Mouse (Mus musculus): ENCODE results near the gene Itga2b. TPM values are rescaled to one million over a fixed set of nuclear protein-coding genes. Genes with fewer than 3 reads are reported as not detected.

The Itga2b gene
- polyA plus RNA-seq, 1 experiment from 2014 or later, result 80.3 TPM

DNA sequence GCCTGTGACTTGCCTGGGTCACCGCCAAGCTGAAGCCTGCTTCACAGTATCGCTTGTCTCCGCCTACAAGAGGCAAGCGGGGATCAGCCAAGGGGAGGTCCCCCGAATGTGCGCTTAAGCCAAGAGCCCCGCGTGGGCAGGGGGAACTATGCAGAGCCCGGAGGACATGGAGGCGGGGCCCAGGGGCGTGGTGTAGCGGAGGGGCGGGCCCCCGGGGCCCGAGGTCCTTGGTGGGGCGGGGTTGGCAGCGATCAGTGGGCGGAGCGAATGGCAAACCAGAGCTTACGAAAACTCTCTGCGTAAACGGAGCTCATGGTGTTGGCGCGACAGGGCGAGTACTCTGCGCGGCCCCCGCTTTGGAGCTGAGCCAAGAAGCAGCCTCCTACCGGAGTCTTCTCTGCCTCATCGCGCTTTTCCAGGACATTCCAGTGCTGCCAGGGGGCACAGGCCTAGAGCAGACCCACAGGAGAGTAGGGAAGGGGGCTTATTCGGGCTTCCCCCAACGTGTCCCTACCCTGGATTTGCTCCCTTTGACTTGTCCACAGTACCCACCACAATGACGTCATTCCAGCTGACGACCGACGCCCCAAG is 2.8 kb downstream of the Itga2b start:
- DNase-seq (ENCODE audit: low spot score) (peak; percentile 93), ATAC-seq (replicated peaks; ENCODE audit: low FRiP score) (peak; percentile 84)
- peak overlapping the region; percentile 93 for H3K4me2 ChIP-seq
- peak overlapping the region; percentile 67 for H3K9ac ChIP-seq (ENCODE audit: low read depth, low read length)
- WGBS, result under 1% methylated on average over 37 of the region's 37 CpGs
- peaks cover 46% of the 10 kb centered on the region for H3K4me1 ChIP-seq (replicated peaks; ENCODE audit: control insufficient read depth, insufficient read depth, low read length)
- no peaks in the 10 kb centered on the region for H3K27me3 ChIP-seq (replicated peaks; ENCODE audit: control insufficient read depth, insufficient read depth, low read length)
- no peaks in the 10 kb centered on the region for H3K9me3 ChIP-seq (ENCODE audit: control insufficient read depth, low read length)
- H3K36me3 ChIP-seq (ENCODE audit: control insufficient read depth, insufficient read depth, low read length), result no peaks in the 10 kb centered on the region
- H3K27ac ChIP-seq (ENCODE audit: low read depth, low read length), result peak overlapping the region; percentile 88; the same call in 1 of the 2 replicates
- H3K4me3 ChIP-seq (ENCODE audit: low read depth, low read length), result peak overlapping the region; percentile 50

GRCm38 (mm10) chr11:102465713-102466436 is 4.0 kb downstream of the Itga2b start:
- H3K4me2 ChIP-seq, result peak overlapping the region; percentile 21; the same call in 1 of the 2 replicates

GRCm38 (mm10) chr11:102464901-102465300 is 5.0 kb downstream of the Itga2b start:
- DNase-seq (ENCODE audit: low spot score) (no peak), ATAC-seq (replicated peaks; ENCODE audit: low FRiP score) (no peak)
- H3K27me3 ChIP-seq (replicated peaks; ENCODE audit: control insufficient read depth, insufficient read depth, low read length), result no peaks in the 10 kb centered on the region
- peaks cover 52% of the 10 kb centered on the region for H3K4me1 ChIP-seq (replicated peaks; ENCODE audit: control insufficient read depth, insufficient read depth, low read length)
- no peak overlapping the region for H3K9ac ChIP-seq (ENCODE audit: low read depth, low read length)
- 93% methylated on average over 6 of the region's 6 CpGs for WGBS
- H3K4me3 ChIP-seq (ENCODE audit: low read depth, low read length), result no peak overlapping the region
- no peaks in the 10 kb centered on the region for H3K9me3 ChIP-seq (ENCODE audit: control insufficient read depth, low read length)
- no peak overlapping the region for H3K4me2 ChIP-seq
- H3K36me3 ChIP-seq (ENCODE audit: control insufficient read depth, insufficient read depth, low read length), result no peaks in the 10 kb centered on the region
- no peak overlapping the region for H3K27ac ChIP-seq (ENCODE audit: low read depth, low read length)

More at GRCm38 (mm10) chr11:102465713-102466436, 4.0 kb downstream of the Itga2b start:
- Histone ChIP-seq H3K9ac (ENCODE audit: low read depth, low read length) (no peak overlapping the region), H3K4me1 (replicated peaks; ENCODE audit: control insufficient read depth, insufficient read depth, low read length) (peaks cover 49% of the 10 kb centered on the region), H3K4me3 (ENCODE audit: low read depth, low read length) (0 out of 2 replicates have a peak overlapping the region, but pooled peaks have one; percentile 6), H3K9me3 (ENCODE audit: control insufficient read depth, low read length) (no peaks in the 10 kb centered on the region), H3K27ac (ENCODE audit: low read depth, low read length) (no peak overlapping the region), H3K27me3 (replicated peaks; ENCODE audit: control insufficient read depth, insufficient read depth, low read length) (no peaks in the 10 kb centered on the region), H3K36me3 (ENCODE audit: control insufficient read depth, insufficient read depth, low read length) (no peaks in the 10 kb centered on the region)
- no peak for ATAC-seq (replicated peaks; ENCODE audit: low FRiP score)
- 57% methylated on average over 26 of the region's 26 CpGs for WGBS
- DNase-seq (ENCODE audit: low spot score), result no peak

DNA sequence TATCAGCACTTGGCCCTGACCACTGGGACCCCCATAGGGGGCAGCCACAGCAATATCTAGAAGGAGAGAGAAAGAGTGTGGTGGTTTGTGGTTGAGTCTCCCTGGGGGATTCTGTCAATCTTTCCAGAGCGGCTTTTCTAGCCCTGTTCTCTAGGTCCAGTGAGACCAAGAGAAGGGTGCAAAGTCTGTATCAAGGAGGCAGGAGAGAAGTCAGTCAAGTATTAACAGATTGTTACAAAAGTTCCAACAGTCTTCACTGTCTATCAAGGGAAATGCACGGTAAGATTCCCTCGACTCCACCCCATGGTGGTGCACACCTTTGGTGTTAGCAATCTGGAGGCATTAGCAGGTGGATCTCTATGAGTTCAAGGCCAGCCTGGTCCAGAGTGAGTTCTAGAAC is 8.2 kb downstream of the Itga2b start:
- Histone ChIP-seq H3K4me3 (ENCODE audit: low read depth, low read length) (no peak overlapping the region), H3K36me3 (ENCODE audit: control insufficient read depth, insufficient read depth, low read length) (no peaks in the 10 kb centered on the region), H3K9ac (ENCODE audit: low read depth, low read length) (no peak overlapping the region), H3K27ac (ENCODE audit: low read depth, low read length) (no peak overlapping the region), H3K4me1 (replicated peaks; ENCODE audit: control insufficient read depth, insufficient read depth, low read length) (peaks cover 28% of the 10 kb centered on the region; the same call in 1 of the 2 replicates), H3K27me3 (replicated peaks; ENCODE audit: control insufficient read depth, insufficient read depth, low read length) (peaks cover 3% of the 10 kb centered on the region; the same call in 1 of the 2 replicates), H3K4me2 (no peak overlapping the region), H3K9me3 (ENCODE audit: control insufficient read depth, low read length) (no peaks in the 10 kb centered on the region)
- WGBS, result 57% methylated on average over 3 of the region's 3 CpGs
- no peak for DNase-seq (ENCODE audit: low spot score)
- ATAC-seq (replicated peaks; ENCODE audit: low FRiP score), result no peak

GRCm38 (mm10) chr11:102460541-102460940 is 9.4 kb downstream of the Itga2b start:
- H3K4me3 ChIP-seq (ENCODE audit: low read depth, low read length), result no peak overlapping the region
- ATAC-seq (replicated peaks; ENCODE audit: low FRiP score), result peak; percentile 80
- H3K27ac ChIP-seq (ENCODE audit: low read depth, low read length), result no peak overlapping the region

DNA sequence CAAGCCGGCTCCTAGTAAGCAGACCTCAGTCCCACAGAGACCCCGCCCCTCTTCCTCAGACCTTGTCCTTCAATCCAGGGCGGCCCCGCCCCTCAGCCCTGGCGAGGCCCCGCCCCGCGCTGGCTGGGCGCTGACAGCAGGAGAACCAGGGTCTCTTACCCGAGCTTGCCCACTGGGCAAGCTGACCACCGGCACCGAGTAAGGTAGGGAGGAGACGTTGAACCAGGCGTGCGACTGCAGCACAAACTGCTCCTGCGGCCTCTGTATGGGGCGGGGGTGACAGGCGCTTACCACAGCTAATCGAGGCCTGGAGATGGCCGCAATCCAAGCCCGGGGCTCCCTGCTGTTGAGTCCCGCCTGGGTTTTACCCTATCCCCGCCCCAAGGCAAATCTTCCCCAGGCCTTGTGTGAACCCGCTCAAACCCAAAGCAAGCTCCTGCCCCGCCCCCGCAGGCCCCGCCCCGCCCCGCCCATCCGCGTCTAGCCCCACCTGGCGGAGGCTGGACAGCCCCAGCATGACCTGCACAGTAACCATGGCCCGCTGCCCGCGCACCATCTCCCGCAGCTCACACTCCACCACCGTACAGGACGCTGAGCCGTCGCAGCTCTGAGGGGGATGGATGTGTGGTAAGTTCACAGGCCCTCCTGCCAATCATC is 14.1 kb downstream of the Itga2b start:
- H3K4me1 ChIP-seq (replicated peaks; ENCODE audit: control insufficient read depth, insufficient read depth, low read length), result peaks cover 30% of the 10 kb centered on the region
- H3K4me2 ChIP-seq, result peak overlapping the region; percentile 89
- DNase-seq (ENCODE audit: low spot score), result peak; percentile 84
- H3K27ac ChIP-seq (ENCODE audit: low read depth, low read length), result peak overlapping the region; percentile 43
- H3K9ac ChIP-seq (ENCODE audit: low read depth, low read length), result 0 out of 2 replicates have a peak overlapping the region, but pooled peaks have one; percentile 26
- H3K4me3 ChIP-seq (ENCODE audit: low read depth, low read length), result peak overlapping the region; percentile 57
- peaks cover 4% of the 10 kb centered on the region; the same call in 1 of the 2 replicates for H3K27me3 ChIP-seq (replicated peaks; ENCODE audit: control insufficient read depth, insufficient read depth, low read length)
- ATAC-seq (replicated peaks; ENCODE audit: low FRiP score), result peak; percentile 73
- WGBS, result 11% methylated on average over 40 of the region's 40 CpGs
- H3K36me3 ChIP-seq (ENCODE audit: control insufficient read depth, insufficient read depth, low read length), result no peaks in the 10 kb centered on the region
- H3K9me3 ChIP-seq (ENCODE audit: control insufficient read depth, low read length), result no peaks in the 10 kb centered on the region

More at GRCm38 (mm10) chr11:102460541-102460940, 9.4 kb downstream of the Itga2b start:
- Histone ChIP-seq H3K36me3 (ENCODE audit: control insufficient read depth, insufficient read depth, low read length) (no peaks in the 10 kb centered on the region), H3K9me3 (ENCODE audit: control insufficient read depth, low read length) (no peaks in the 10 kb centered on the region), H3K4me2 (peak overlapping the region; percentile 19), H3K4me1 (replicated peaks; ENCODE audit: control insufficient read depth, insufficient read depth, low read length) (peaks cover 30% of the 10 kb centered on the region), H3K27me3 (replicated peaks; ENCODE audit: control insufficient read depth, insufficient read depth, low read length) (peaks cover 4% of the 10 kb centered on the region; the same call in 1 of the 2 replicates), H3K9ac (ENCODE audit: low read depth, low read length) (no peak overlapping the region; the same call in 1 of the 2 replicates)
- DNase-seq (ENCODE audit: low spot score), result no peak
- WGBS, result 46% methylated on average over 16 of the region's 16 CpGs

DNA sequence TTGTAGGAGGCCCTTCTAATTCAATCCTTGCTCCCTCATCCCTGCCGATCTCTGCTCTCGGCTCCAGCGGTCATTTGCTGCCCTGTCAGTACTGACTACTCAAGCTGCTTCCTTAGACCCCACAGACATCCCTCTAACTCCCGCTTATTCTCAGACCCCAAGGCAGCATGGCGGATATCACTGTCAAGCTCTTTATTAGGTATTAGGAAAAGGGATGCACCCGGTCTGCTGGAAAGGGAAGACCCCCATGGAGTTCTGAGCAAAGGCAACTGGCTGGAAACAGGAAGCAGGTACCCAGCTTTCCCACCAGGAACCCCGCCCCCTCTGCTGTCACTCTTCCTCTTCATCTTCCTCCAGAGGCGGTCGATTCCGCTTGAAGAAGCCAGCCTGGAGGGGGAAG is 16.8 kb downstream of the Itga2b start:
- no peaks in the 10 kb centered on the region for H3K9me3 ChIP-seq (ENCODE audit: control insufficient read depth, low read length)
- DNase-seq (ENCODE audit: low spot score) (no peak), ATAC-seq (replicated peaks; ENCODE audit: low FRiP score) (no peak)
- no peak overlapping the region for H3K4me2 ChIP-seq
- no peak overlapping the region for H3K27ac ChIP-seq (ENCODE audit: low read depth, low read length)
- peaks cover 19% of the 10 kb centered on the region for H3K27me3 ChIP-seq (replicated peaks; ENCODE audit: control insufficient read depth, insufficient read depth, low read length)
- 35% methylated on average over 10 of the region's 10 CpGs for whole genome bisulfite sequencing
- H3K9ac ChIP-seq (ENCODE audit: low read depth, low read length), result no peak overlapping the region
- H3K4me3 ChIP-seq (ENCODE audit: low read depth, low read length), result no peak overlapping the region
- no peaks in the 10 kb centered on the region for H3K36me3 ChIP-seq (ENCODE audit: control insufficient read depth, insufficient read depth, low read length)
- H3K4me1 ChIP-seq (replicated peaks; ENCODE audit: control insufficient read depth, insufficient read depth, low read length), result peaks cover 24% of the 10 kb centered on the region

DNA sequence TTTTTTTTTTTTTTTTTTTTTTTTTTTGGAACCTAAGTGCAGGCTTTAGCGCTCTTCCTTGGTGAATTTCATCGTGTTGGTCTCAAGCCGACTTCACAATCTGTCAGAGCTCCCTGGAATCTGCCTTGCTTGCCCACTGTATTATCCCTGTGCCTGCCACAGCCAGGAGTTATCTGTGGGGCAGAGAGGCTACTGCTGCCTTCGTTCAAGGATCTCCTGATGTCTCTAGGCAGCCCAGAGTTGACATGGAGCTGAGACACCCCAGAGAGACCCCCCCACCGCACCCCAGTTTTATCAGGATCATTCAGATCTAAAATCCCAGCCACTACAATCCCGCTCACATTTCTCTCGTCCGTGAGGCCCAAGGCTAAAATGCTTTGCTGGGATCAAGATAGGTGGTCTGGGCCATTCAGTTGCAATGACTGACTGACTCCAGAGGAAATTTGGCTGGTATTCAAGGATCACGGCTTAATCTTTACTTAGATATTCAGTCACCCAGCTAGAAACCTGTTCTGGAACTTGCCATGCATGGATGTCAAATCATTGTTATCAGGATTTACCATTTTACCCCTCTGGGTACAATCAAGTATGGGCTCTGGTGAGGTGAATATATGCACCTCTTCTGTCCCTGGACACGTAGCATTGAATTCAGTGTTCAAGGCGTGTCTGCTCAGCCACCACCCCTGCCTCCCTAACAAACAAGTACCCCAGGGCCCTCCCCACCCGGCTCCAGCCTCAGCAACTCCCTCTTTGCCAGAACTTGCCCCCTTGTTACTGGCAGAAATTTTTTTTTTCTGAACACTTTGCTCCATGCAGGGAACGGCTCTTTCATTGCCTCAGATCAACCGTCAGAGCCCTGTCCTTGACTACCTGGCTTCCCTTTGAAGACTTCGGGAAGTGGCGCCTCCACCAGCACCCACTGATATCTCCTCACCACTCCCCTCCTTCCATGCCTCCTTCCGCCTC is 20.6 kb downstream of the Itga2b start:
- no peaks in the 10 kb centered on the region for H3K36me3 ChIP-seq (ENCODE audit: control insufficient read depth, insufficient read depth, low read length)
- H3K4me2 ChIP-seq, result no peak overlapping the region
- no peaks in the 10 kb centered on the region for H3K9me3 ChIP-seq (ENCODE audit: control insufficient read depth, low read length)
- ATAC-seq (replicated peaks; ENCODE audit: low FRiP score), result no peak
- H3K27ac ChIP-seq (ENCODE audit: low read depth, low read length), result no peak overlapping the region
- DNase-seq (ENCODE audit: low spot score), result no peak
- no peak overlapping the region for H3K9ac ChIP-seq (ENCODE audit: low read depth, low read length)
- 51% methylated on average over 17 of the region's 17 CpGs for WGBS
- peaks cover 32% of the 10 kb centered on the region for H3K4me1 ChIP-seq (replicated peaks; ENCODE audit: control insufficient read depth, insufficient read depth, low read length)
- H3K4me3 ChIP-seq (ENCODE audit: low read depth, low read length), result no peak overlapping the region
- H3K27me3 ChIP-seq (replicated peaks; ENCODE audit: control insufficient read depth, insufficient read depth, low read length), result peaks cover 39% of the 10 kb centered on the region

Data from liver, embryonic 11.5 days (tissue).